Mouse (Mus musculus) myocyte (in vitro differentiated cells): ENCODE data around the gene Fam49a. TPM values are rescaled to one million over a fixed set of nuclear protein-coding genes. Genes with fewer than 3 reads are reported as not detected.

Experiments used
- H3K27me3 ChIP-seq: one replicate; pipeline ENCODE4 v1.6.1; 2011; ENCODE audit not compliant: control insufficient read depth, insufficient read depth, insufficient read length
- H3K36me3 ChIP-seq: one replicate; pipeline ENCODE4 v1.6.1; 2011; ENCODE audit not compliant: control insufficient read depth, insufficient read depth
- H3K4me2 ChIP-seq: one replicate; pipeline ENCODE4 v1.6.1; 2011; ENCODE audit warnings: low read depth, control low read depth
- H3K4me3 ChIP-seq: one replicate; pipeline ENCODE4 v1.5.1; 2011; ENCODE audit warnings: mild to moderate bottlenecking, control low read depth, moderate library complexity
- H3K79me2 ChIP-seq: one replicate; pipeline ENCODE4 v1.6.1; 2011; ENCODE audit not compliant: control insufficient read depth, insufficient read depth
- H3ac ChIP-seq: one replicate; pipeline ENCODE4 v1.6.1; 2011; ENCODE audit not compliant: control insufficient read depth, insufficient read length
- CEBPB ChIP-seq: IDR thresholded peaks from 2 replicates; pipeline ENCODE4 v1.6.1; 2011; ENCODE audit warnings: mild to moderate bottlenecking, moderate library complexity; ENCODE audit not compliant: poor library complexity, insufficient read depth, severe bottlenecking
- E2F4 ChIP-seq: IDR thresholded peaks from one replicate; pipeline ENCODE4 v1.6.1; 2011; ENCODE audit warnings: mild to moderate bottlenecking, control low read depth, moderate library complexity; ENCODE audit not compliant: insufficient read depth
- MAX ChIP-seq: IDR thresholded peaks from one replicate; pipeline ENCODE4 v1.6.1; 2011; ENCODE audit warnings: low read depth, mild to moderate bottlenecking, control low read depth
- MYOD1 ChIP-seq, 3 experiments: IDR thresholded peaks; one replicate each; pipeline ENCODE4 v1.6.1; 2011; ENCODE audit warnings: control low read depth in 2 of 3, low read depth in 2 of 3, mild to moderate bottlenecking in 2 of 3, moderate library complexity in 1 of 3; ENCODE audit not compliant: insufficient read length in 2 of 3, control insufficient read depth in 1 of 3
- MYOG ChIP-seq, 3 experiments: IDR thresholded peaks; one replicate each; pipeline ENCODE4 v1.6.1; 2011; ENCODE audit warnings: control low read depth in 2 of 3, low read depth in 2 of 3, mild to moderate bottlenecking in 2 of 3; ENCODE audit not compliant: insufficient read length in 2 of 3, control insufficient read depth in 1 of 3, insufficient read depth in 1 of 3
- POLR2A ChIP-seq: IDR thresholded peaks from one replicate; pipeline ENCODE4 v1.6.1; 2011; ENCODE audit warnings: low read depth, mild to moderate bottlenecking, control low read depth, moderate library complexity; ENCODE audit not compliant: insufficient read length
- POLR2AphosphoS2 ChIP-seq: IDR thresholded peaks from one replicate; pipeline ENCODE4 v1.6.1; 2011; ENCODE audit warnings: low read depth, control low read depth; ENCODE audit not compliant: insufficient read length
- REST ChIP-seq: IDR thresholded peaks from one replicate; pipeline ENCODE4 v1.6.1; 2011; ENCODE audit warnings: mild to moderate bottlenecking, control low read depth, moderate library complexity; ENCODE audit not compliant: insufficient read depth, insufficient read length
- SRF ChIP-seq: IDR thresholded peaks from one replicate; pipeline ENCODE4 v1.6.1; 2011; ENCODE audit warnings: low read depth; ENCODE audit not compliant: control insufficient read depth, insufficient read length
- TCF12 ChIP-seq: IDR thresholded peaks from one replicate; pipeline ENCODE4 v1.6.1; 2011; ENCODE audit warnings: mild to moderate bottlenecking, control low read depth; ENCODE audit not compliant: poor library complexity, insufficient read depth, severe bottlenecking
- TCF3 ChIP-seq: IDR thresholded peaks from one replicate; pipeline ENCODE4 v1.6.1; 2011; ENCODE audit warnings: low read depth, control low read depth; ENCODE audit not compliant: insufficient read length
- USF1 ChIP-seq: IDR thresholded peaks from one replicate; pipeline ENCODE4 v1.6.1; 2011; ENCODE audit warnings: low read depth, mild to moderate bottlenecking, control low read depth, moderate library complexity
- polyA plus RNA-seq: library from polyadenylated mRNA; unstranded; fragments of >200 nt; fragmentation: generic; extraction: Trizol; gene quantifications from one replicate; pipeline ENCODE4 v1.2.1, GENCODE M21; 2012; ENCODE audit warnings: missing spikeins

The Fam49a gene
- polyA plus RNA-seq, 1 experiment: not detected

DNA sequence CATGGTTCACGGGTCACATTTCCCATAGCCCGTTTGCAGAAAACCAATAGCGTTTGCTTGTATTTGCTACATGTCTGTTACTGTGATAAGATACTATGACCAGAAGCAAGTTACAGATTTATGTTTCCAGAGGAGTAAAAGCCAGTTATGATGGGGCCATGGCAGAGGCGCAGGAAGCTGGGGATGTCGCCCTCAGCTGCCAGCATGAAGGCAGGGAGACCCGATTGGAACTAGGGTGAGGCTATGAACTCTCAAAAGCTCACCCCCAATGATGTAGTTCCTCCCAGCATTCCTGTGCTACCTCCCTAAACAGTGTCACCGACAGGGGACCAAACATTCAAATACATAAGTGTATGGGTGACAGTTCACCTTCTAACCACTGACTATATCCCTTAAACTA, 73.6 kb downstream of the Fam49a start:
- Histone ChIP-seq H3ac (no peak overlapping the region), H3K4me3 (no peak overlapping the region), H3K36me3 (no peaks in the 10 kb centered on the region), H3K79me2 (no peaks in the 10 kb centered on the region), H3K4me2 (no peak overlapping the region), H3K27me3 (no peaks in the 10 kb centered on the region)
- TF ChIP-seq SRF (no peak), TCF3 (no peak), MYOG (IDR thresholded peaks at IDR 0.05; ENCODE audit: control insufficient read depth in 1 of 3, insufficient read depth in 1 of 3, insufficient read length in 2 of 3, low read depth in 2 of 3) (no peak), USF1 (no peak), MAX (no peak), REST (no peak), POLR2AphosphoS2 (no peak), TCF12 (no peak), CEBPB (no peak), MYOD1 (IDR thresholded peaks at IDR 0.05; ENCODE audit: control insufficient read depth in 1 of 3, insufficient read length in 2 of 3, low read depth in 2 of 3) (no peak), E2F4 (no peak), POLR2A (no peak)

DNA sequence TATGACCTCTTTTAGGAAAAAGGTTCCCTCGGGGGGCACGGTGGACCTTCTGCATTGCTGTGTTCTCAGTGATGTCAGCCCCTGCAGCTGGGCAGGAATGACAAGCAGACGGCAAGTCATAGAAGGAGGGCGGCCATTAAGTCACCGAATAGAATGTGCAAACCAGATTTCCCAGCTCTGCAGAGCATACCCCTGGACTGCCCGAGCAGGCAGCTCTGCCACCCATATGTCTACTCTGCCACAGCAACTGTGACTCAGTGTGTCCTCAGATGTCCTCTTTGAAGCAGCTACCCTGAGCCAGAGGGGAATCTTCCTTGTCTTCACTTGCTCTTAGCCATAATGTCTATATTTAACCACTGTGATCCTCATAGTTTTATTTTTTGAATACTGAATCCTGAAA, 75.4 kb downstream of the Fam49a start:
- Histone ChIP-seq H3K4me2 (no peak overlapping the region), H3K79me2 (no peaks in the 10 kb centered on the region), H3K27me3 (no peaks in the 10 kb centered on the region), H3K36me3 (no peaks in the 10 kb centered on the region), H3ac (no peak overlapping the region), H3K4me3 (no peak overlapping the region)
- no peak for TF ChIP-seq MAX
- TF ChIP-seq POLR2A: no peak
- TF ChIP-seq CEBPB: no peak
- TF ChIP-seq TCF12: no peak
- TF ChIP-seq REST: no peak
- TF ChIP-seq E2F4: no peak
- no peak for TF ChIP-seq MYOG (IDR thresholded peaks at IDR 0.05; ENCODE audit: control insufficient read depth in 1 of 3, insufficient read depth in 1 of 3, insufficient read length in 2 of 3, low read depth in 2 of 3)

DNA sequence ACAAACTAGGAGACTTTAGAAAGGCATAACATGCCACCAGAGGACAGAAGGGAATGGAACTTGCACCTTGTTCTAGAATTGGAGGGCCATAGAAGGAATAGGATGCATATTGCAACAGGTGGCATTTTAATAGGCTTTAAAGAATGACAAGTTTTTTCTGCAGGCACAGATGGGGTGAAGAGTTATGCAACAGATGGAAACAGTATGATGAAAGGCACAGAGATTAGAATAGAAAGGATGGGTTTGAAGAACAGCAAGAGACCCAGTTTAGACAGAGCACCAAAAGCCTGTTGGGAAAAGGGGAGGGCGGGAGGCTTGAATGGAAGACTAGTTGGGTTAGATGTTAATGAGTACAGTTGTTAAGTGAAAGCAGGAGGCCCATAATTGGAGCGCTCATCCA, 81.4 kb downstream of the Fam49a start:
- no peaks in the 10 kb centered on the region for H3K79me2 ChIP-seq
- no peak overlapping the region for H3K4me2 ChIP-seq
- no peaks in the 10 kb centered on the region for H3K36me3 ChIP-seq
- no peak for TF ChIP-seq TCF3
- TF ChIP-seq CEBPB: no peak
- H3ac ChIP-seq: no peak overlapping the region
- H3K27me3 ChIP-seq: no peaks in the 10 kb centered on the region
- H3K4me3 ChIP-seq: no peak overlapping the region

DNA sequence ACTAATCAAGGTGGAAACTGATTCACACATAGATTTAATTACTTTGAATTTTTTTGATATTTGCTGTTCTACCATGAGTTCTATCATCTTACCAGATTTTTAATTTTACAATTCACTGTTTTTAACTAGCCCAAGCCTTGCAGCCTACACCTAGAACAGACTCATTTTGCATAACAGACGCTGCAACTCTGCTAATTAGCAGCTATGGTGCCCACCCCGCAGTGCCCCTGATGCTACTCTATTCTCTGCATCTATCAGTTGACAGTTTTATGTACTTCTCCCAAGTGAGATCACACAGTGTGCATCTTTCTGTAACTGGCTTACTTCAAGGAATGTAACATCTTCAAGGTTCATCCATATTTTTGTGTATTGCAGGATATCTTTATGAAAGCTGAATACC, 86.7 kb downstream of the Fam49a start:
- Histone ChIP-seq H3K4me3 (no peak overlapping the region), H3K27me3 (no peaks in the 10 kb centered on the region)

DNA sequence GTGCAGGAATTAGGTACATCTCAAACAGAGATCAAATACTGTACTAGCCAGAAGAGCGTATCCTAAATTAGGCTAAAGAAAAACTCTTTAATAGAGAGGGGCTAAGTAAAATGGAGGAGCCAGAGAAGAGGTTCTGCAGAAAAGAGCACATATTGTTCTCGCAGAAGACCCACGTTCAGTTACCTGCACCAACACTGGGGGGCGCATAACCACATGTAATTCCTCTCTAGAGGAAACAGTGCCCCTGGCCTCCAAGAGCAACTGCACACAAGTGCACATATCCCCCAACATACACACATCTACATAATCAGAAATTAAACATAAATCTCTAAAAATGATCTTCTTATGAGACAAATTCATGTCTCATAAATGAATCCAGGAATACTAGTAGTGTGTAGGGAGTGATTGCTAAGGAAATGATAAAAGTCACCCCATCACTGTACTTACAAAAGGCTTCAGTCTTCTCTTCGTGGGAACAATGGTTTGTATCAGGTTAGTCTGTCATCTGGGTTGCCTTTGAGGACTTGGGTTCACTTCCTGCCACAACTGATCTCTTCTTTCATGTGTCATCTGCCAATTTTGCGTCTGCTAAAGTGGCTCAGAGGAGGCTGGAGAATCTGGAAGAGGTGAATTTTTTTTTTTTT, 87.8 kb downstream of the Fam49a start:
- H3K36me3 ChIP-seq: no peaks in the 10 kb centered on the region
- no peak overlapping the region for H3K4me3 ChIP-seq
- H3ac ChIP-seq: no peak overlapping the region
- H3K27me3 ChIP-seq: no peaks in the 10 kb centered on the region
- TF ChIP-seq MAX (no peak), MYOD1 (IDR thresholded peaks at IDR 0.05; ENCODE audit: control insufficient read depth in 1 of 3, insufficient read length in 2 of 3, low read depth in 2 of 3) (no peak), SRF (no peak), USF1 (no peak), TCF12 (no peak), MYOG (IDR thresholded peaks at IDR 0.05; ENCODE audit: control insufficient read depth in 1 of 3, insufficient read depth in 1 of 3, insufficient read length in 2 of 3, low read depth in 2 of 3) (no peak), REST (no peak), E2F4 (no peak), CEBPB (no peak), POLR2AphosphoS2 (no peak), TCF3 (no peak), POLR2A (no peak)
- no peaks in the 10 kb centered on the region for H3K79me2 ChIP-seq
- H3K4me2 ChIP-seq: no peak overlapping the region

More for the DNA sequence above, 86.7 kb downstream of the Fam49a start:
- no peaks in the 10 kb centered on the region for H3K36me3 ChIP-seq
- no peak for TF ChIP-seq MYOD1 (IDR thresholded peaks at IDR 0.05; ENCODE audit: control insufficient read depth in 1 of 3, insufficient read length in 2 of 3, low read depth in 2 of 3)
- TF ChIP-seq SRF: no peak
- TF ChIP-seq USF1: no peak
- TF ChIP-seq CEBPB: no peak
- no peak for TF ChIP-seq MAX
- no peak for TF ChIP-seq TCF3
- TF ChIP-seq MYOG (IDR thresholded peaks at IDR 0.05; ENCODE audit: control insufficient read depth in 1 of 3, insufficient read depth in 1 of 3, insufficient read length in 2 of 3, low read depth in 2 of 3): no peak
- no peak for TF ChIP-seq REST
- TF ChIP-seq POLR2A: no peak
- no peak for TF ChIP-seq TCF12
- no peak for TF ChIP-seq POLR2AphosphoS2
- H3K4me2 ChIP-seq: no peak overlapping the region
- H3ac ChIP-seq: no peak overlapping the region
- no peaks in the 10 kb centered on the region for H3K79me2 ChIP-seq
